Mouse (Mus musculus): Measurements from ENCODE around the gene Ptov1.

Ptov1 gene

DNA sequence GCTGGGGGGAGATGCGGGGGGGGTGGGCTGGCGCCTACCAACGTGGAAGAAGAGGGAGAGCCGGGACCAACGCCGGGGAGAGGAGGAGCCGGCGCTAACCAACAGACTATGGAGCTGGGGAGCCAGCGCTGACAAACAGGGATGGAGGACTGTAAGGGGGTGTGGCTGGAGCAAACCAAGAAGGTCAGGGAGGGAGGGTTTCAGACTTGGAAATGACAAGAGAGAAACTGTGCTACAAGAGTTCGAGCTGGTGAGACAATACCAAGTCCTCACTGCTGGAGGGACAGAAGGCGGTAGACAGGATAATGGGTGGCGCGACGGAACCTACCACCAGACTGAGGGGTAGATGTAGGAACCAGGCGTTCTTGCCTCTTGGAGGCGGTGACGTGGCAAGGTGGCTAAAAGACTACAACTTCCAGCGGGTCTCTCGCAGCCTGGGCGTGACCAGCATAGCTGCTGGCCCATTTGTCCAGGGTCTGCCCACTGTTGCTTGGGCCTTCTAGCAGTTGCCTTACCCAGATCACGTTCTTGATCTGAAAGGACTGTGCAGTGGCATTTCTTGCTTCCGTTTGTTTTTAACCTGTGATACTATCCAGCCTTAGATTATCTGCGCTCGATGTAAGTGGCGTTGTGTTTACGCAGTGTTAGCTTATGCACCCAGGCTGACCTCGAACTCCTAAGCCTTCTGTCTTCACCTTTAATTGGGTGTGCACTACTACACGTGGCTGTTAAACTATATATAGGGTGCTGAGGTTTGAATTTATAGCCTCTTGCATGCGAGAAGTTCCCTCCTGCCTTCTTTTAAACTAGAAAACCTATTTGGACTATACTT, at the start of gene Ptov1:
Gene Ptov1, minus strand, starts transcription at position 92 of the 832 bp plus-strand sequence.
- peak; percentile 95 for DNase-seq

DNA sequence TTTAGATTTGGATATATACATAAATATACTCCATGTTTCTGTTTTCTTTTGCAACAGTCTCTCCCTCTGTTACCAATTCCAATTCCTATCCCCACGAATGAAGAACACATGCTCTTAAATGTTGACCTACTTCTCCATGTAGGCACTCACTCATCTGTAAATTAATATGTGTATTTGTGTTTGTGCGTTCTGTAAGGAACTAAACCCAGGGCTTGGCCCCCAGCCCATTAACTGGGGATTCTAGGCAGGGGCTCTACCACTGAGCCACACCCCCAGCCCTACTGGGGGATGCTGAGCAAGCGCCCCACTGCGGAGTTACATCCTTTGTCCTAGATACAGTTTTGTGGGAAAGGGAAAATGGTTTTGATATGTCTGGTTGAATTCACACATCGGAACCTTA, 49.5 kb upstream of the Ptov1 start:
- DNase-seq: no peak

DNA sequence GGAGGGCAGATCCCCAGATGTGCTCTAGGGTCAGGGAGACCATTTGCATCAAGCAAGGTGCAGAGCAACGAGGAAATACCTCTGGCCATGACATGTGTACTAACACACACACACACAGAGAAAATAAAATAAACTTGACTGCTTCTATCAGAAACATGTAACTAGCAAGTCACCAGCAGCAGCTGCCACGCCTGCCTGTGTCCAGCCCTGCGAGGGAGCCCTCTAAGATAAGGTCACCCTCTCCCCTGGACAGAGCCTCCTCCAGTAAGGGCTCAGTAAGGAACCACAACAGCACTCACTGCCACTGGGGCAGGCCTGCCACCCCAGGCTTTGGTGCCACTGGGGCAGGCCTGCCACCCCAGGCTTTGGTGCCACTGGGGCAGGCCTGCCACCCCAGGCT, 48.6 kb upstream of the Ptov1 start:
- DNase-seq: no peak

GRCm38 (mm10) chr7:44916881-44917280, 47.3 kb upstream of the Ptov1 start:
- DNase-seq: no peak

GRCm38 (mm10) chr7:44916191-44916590, 46.6 kb upstream of the Ptov1 start:
- DNase-seq: no peak

GRCm38 (mm10) chr7:44915314-44915713, 45.7 kb upstream of the Ptov1 start:
- no peak for DNase-seq

DNA sequence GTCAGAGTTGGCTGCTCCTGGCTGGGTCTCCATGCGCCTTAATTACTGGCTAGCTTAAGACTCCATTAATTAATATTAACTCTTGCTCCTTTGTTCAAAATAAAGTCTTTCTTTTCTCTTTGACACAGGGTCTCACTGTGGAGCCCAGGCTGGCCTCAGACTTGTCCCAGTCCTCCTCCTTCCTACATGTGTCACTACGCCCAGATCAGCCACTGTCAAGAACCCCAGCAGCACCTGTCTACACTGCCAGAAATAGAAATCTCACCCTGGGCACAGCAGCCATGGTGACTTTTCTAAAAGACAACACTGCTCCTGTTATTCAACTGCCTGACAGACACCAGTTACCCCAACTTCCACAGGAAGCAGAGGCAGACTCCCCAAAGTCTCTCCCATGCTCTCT, 44.8 kb upstream of the Ptov1 start:
- DNase-seq: no peak

- no peak for DNase-seq
These were observed 39.3 kb upstream of the Ptov1 start for GRCm38 (mm10) chr7:44908706-44909476.

DNA sequence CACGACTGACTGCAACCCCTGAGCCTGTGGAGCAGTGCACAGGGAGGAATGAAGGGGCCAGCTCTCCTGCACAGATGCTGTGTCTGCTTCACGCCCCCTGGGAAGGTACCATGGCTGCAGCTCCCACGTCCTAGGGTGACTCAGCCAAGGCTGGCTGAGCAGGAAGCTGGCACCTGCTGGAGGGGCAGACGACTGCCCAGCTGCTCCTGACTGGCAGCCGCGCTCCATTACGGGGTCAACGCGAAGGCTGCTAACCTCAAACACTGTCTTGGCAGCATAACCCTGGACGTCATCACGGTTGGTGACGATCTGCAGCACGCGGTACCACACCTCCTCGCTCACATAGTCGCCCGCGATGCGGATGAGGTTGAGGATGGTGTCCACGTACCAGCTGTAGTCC, 35.8 kb upstream of the Ptov1 start:
- no peak for DNase-seq

DNA sequence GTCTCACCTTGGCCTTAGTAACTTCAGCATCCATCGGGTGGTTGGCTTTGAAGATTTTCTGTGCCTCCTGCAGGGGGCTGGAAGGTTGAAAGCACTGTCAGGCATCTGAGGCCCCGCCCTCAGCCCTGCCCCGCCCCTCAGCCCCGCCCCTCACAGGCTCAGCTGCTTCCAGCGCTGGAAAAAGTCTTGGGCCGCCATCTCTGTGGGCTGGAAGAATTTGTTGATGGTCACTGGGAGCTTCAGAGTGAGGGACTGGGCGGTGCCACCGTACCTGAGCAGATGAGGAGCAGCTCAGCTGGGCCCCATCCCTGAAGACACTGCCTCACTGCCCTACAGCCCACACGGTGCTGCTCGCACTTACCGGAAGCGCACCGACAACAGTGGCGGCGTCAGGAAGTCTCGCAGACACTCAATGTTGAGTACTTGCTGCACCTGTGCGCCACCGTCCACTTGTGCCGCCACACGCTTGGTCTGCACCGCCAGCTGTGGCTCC, 31.7 kb upstream of the Ptov1 start:
- peak; percentile 76 for DNase-seq

- peak; percentile 38 for DNase-seq
These were observed 31.0 kb upstream of the Ptov1 start for GRCm38 (mm10) chr7:44900632-44901031.

DNA sequence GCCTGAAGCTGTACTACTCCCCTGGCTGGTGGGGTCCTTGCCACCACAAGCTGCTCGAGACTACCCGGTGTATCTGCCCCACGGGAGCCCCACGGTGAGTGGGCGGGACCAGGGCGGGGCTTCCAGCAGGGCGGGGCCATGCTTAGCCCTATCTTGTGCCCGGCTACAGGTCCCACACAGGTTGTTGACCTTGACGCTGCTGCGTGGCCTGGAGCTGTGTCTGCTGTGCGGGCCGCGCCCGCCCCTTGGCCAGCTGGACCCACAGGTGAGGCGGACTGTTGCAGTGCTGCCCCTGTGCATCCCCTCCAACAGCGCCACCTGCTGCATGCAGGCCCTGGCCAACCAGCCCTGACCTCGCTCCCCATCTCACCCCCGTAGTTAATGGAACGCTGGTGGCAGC, 29.0 kb upstream of the Ptov1 start:
- peak; percentile 63 for DNase-seq

GRCm38 (mm10) chr7:44896499-44896898, 26.9 kb upstream of the Ptov1 start:
- no peak for DNase-seq

GRCm38 (mm10) chr7:44895593-44896434, 26.2 kb upstream of the Ptov1 start, which contains the start of gene Fuz:
Gene Fuz, plus strand, starts transcription at chr7:44896079.
- DNase-seq: peak; percentile 94

DNA sequence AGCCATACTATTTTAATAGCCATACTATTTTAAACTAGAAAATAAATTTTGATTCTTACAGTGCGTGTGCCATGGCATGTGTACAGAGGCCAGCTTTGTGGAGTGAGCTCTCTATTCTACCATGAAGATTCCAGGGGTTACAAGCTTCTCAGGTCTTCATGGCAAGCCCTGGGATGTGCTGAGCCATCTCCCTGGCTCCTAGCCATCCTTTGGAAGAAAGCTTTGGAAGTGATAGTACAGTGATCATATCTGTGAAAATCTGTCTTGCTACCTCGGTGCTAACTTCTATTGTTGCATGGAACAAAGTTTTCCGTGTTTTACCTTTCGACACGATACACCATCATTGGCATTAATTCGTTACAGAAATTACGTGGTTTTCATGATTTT, 25.6 kb upstream of the Ptov1 start:
- DNase-seq: no peak

GRCm38 (mm10) chr7:44894175-44894574, 24.6 kb upstream of the Ptov1 start:
- DNase-seq: no peak

- peak; percentile 26 for DNase-seq
These were observed 23.6 kb upstream of the Ptov1 start for GRCm38 (mm10) chr7:44893197-44893596.

DNA sequence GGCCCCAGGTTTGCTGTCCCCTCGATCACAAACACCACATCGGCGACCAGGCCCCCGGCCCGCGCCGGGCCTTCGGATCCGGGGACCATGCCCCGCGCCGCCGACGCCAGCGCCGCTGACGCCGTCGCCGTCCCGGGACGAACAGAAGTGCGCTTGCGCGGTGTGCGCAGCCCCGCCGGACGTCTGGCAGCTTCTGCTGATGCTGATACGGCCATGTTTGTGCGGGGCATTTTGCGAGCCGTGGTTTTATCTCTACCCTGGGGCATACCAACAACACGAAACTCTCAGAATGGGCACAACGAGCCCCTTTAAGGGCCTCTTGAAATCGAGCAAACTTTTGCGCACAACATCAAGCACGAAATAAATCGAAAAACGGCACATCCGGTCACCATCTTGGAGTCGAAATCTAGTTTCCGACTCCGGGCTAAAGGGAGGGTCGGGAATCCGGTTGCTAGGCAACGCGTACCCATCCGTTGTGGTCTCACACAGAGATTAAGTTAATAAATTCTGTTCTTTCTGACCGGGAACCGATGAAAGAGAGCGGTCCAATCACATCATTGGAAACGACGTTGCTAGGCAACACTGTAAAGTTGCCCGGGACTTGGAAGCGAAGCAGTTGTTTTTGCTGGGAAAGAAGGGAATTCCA, 22.8 kb upstream of the Ptov1 start, which contains the start of gene Med25:
Gene Med25, minus strand, starts transcription at position 437 of the 646 bp plus-strand sequence.
- peak; percentile 95 for DNase-seq

GRCm38 (mm10) chr7:44891611-44892010, 22.0 kb upstream of the Ptov1 start:
- peak; percentile 16 for DNase-seq

DNA sequence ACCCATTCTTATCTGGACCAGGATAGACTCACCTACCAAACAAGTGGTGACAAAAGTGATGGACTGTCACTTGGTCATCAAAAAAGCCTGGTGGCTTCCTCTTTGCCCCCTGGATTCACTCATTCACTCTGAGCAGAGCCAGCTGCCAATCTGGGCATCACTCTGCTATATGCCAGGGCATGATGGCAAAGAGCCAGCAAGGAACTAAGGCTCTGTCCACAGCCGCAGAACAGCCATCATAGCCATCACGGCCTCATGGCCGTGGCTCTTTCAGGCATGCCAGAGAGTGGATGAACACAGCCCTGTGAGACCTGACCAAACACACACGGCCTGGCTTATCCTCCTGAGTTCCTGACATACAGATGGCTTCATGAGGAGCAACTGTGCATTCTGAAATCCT, 21.1 kb upstream of the Ptov1 start:
- peak; percentile 50 for DNase-seq

DNA sequence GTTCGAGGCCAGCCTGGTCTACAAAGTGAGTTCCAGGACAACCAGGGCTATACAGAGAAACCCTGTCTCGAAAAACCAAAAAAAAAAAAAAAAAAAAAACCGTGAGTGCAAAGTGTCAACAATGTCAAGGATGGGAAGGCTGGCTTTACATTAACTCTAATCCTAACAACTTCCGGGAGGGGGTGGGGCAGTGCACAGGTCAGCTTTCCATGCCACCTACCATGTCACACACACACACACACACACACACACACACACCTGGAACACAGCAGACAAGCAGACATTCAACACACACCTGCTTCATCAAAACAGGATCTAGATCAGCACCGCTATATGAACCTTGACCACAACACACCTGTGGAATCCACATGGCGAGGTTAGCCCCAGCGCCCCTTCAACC, 20.6 kb upstream of the Ptov1 start:
- DNase-seq: peak; percentile 49
